Comparison of ENCODE assay signal across 8 mouse cellular contexts in the genomic region with DNA sequence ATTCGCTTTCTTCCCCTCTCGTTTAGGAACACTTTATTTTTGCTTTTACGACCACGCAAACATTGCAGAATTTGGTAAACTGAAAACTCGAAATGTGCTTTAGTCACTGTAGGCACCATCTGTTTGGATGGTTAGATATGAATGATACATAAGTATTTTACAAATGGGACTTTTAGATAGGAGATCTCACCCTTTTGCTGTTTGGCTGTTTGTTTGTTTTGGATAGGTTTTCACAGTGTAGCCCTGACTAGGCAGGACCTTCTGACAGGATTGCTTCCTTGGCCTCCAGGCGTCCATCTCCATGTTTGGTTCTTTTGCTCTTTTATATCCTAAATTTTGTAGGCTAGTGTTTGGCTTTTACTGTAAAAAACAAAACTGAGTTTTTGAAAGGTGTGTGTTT. TPM values are rescaled to one million over a fixed set of nuclear protein-coding genes. Genes with fewer than 3 reads are reported as not detected.
DNase-seq lines count a peak whose midpoint lies in the region; ATAC-seq and TF ChIP-seq lines count a peak whose summit lies in the region.

No protein-coding gene starts in this region.

- peak overlapping the region; percentile 96 for H3K9ac ChIP-seq in heart, embryonic 16.5 days (ENCODE audit: low read length)
- H3K9ac ChIP-seq in forebrain, postnatal 0 days: peak overlapping the region; percentile 80
- H3K9ac ChIP-seq in midbrain, embryonic 12.5 days (replicated peaks): peak overlapping the region; percentile 90

- H3K4me3 ChIP-seq in heart, embryonic 16.5 days (ENCODE audit: low read length): peak overlapping the region; percentile 99
- H3K4me3 ChIP-seq in forebrain, postnatal 0 days (ENCODE audit: low read depth, low read length): peak overlapping the region; percentile 64
- H3K4me3 ChIP-seq in midbrain, embryonic 12.5 days: peak overlapping the region; percentile 74

- no peak for ATAC-seq in heart, embryonic 16.5 days (replicated peaks; ENCODE audit: extremely low read depth, insufficient read depth, low FRiP score)
- no peak for ATAC-seq in forebrain, postnatal 0 days
- ATAC-seq in midbrain, embryonic 12.5 days (ENCODE audit: low FRiP score, low read depth): no peak

- WGBS in heart, embryonic 16.5 days: under 1% methylated on average over 6 of the region's 6 CpGs
- 1% methylated on average over 6 of the region's 6 CpGs for WGBS in forebrain, postnatal 0 days
- WGBS in midbrain, embryonic 12.5 days: 3% methylated on average over 6 of the region's 6 CpGs

- H3K4me2 ChIP-seq in heart, embryonic 16.5 days (ENCODE audit: low read depth, low read length): peak overlapping the region; percentile 81
- peak overlapping the region; percentile 48 for H3K4me2 ChIP-seq in forebrain, postnatal 0 days (ENCODE audit: low read depth)
- H3K4me2 ChIP-seq in midbrain, embryonic 12.5 days (replicated peaks): peak overlapping the region; percentile 74

- no peak for TF ChIP-seq CTCF in forebrain, postnatal 0 days (IDR thresholded peaks at IDR 0.05; ENCODE audit: low read depth)

- no peaks in the 10 kb centered on the region for H3K27me3 ChIP-seq in heart, embryonic 16.5 days (ENCODE audit: control insufficient read depth, insufficient read depth, low read length)
- H3K27me3 ChIP-seq in forebrain, postnatal 0 days (ENCODE audit: insufficient read depth, low read length): no peaks in the 10 kb centered on the region
- no peaks in the 10 kb centered on the region for H3K27me3 ChIP-seq in midbrain, embryonic 12.5 days

- H3K27ac ChIP-seq in heart, embryonic 16.5 days (ENCODE audit: low read length): peak overlapping the region; percentile 91
- H3K27ac ChIP-seq in forebrain, postnatal 0 days (ENCODE audit: low read depth, low read length): peak overlapping the region; percentile 89
- peak overlapping the region; percentile 86 for H3K27ac ChIP-seq in midbrain, embryonic 12.5 days (replicated peaks)

- DNase-seq in heart, adult 8-10 months (ENCODE audit: low spot score): no peak
- peak; percentile 37 for DNase-seq in NIH3T3 (ENCODE audit: low read depth)
- DNase-seq in forebrain, postnatal 0 days: no peak
- no peak for DNase-seq in layer of hippocampus, adult 11-12 months (ENCODE audit: low spot score)
- DNase-seq in spleen, adult 18-20 months: no peak
- no peak for DNase-seq in kidney, postnatal 36 days

- H3K36me3 ChIP-seq in heart, embryonic 16.5 days (ENCODE audit: control insufficient read depth, insufficient read depth): peaks cover 4% of the 10 kb centered on the region; the same call in 1 of the 2 replicates
- no peaks in the 10 kb centered on the region for H3K36me3 ChIP-seq in forebrain, postnatal 0 days (ENCODE audit: insufficient read depth)
- H3K36me3 ChIP-seq in midbrain, embryonic 12.5 days: no peaks in the 10 kb centered on the region

- peaks cover 19% of the 10 kb centered on the region for H3K4me1 ChIP-seq in heart, embryonic 16.5 days (ENCODE audit: control insufficient read depth, insufficient read depth, low read length)
- H3K4me1 ChIP-seq in forebrain, postnatal 0 days (ENCODE audit: insufficient read depth): peaks cover 22% of the 10 kb centered on the region
- peaks cover 19% of the 10 kb centered on the region for H3K4me1 ChIP-seq in midbrain, embryonic 12.5 days

- no peaks in the 10 kb centered on the region for H3K9me3 ChIP-seq in heart, embryonic 16.5 days (replicated peaks; ENCODE audit: control insufficient read depth, low read length)
- H3K9me3 ChIP-seq in forebrain, postnatal 0 days (ENCODE audit: low read length): no peaks in the 10 kb centered on the region
- H3K9me3 ChIP-seq in midbrain, embryonic 12.5 days: no peaks in the 10 kb centered on the region

RNA-seq across cellular contexts. Expression of gene Cstf3, which starts 0.8 kb away (rescaled TPM):
- 46.3 and 54.3 TPM in 2 replicates for polyA plus RNA-seq in heart, embryonic 16.5 days (2015; fragmentation: Nextera tagmentation; extraction: Ambion mirVana)
- 10 to 100 TPM in 3 of 4 experiments, 1 to 10 TPM in 1; 8.9 to 15.3 (median 12.2) TPM for total RNA-seq in heart, adult 8-10 months (2022)
- total RNA-seq in forebrain, postnatal 0 days (2014; rRNA removed): 17.9 and 33.5 TPM in 2 replicates
- polyA plus RNA-seq in forebrain, postnatal 0 days (2015; fragmentation: Nextera tagmentation; extraction: Ambion mirVana): 51.2 and 65.3 TPM in 2 replicates
- polyA plus RNA-seq in midbrain, embryonic 12.5 days (2016; fragmentation: Nextera tagmentation; extraction: Ambion mirVana): 112 and 116 TPM in 2 replicates
